Mouse (Mus musculus): ENCODE data around the gene Slc7a11. TPM values are rescaled to one million over a fixed set of nuclear protein-coding genes. Genes with fewer than 3 reads are reported as not detected.

Slc7a11 gene
- not detected for polyA plus RNA-seq (2017; shearing (Covaris generic))

DNA sequence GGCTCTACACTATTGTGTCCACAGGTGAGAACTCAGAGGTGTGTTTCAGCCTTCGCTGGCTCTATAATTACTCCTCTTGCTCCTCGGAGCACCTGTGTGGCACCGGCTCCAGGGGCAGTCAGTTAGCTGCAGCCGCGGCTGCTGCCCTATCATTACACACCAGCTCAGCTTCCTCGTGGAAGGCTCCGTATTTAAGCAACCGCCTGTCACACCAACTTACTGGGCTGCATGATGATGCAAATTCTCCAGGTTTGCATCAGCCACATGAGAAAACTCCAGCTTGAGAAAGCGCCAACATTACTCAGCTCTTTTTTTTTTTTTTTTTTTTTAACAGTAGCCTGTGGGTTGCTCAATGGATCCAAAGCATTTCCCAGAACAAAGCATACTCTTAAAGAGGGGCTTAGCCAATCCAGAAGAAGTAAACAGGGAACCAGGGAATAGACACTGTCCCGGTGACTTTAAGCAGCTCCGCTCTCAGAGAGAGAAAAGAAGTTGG lies at the start of gene Slc7a11:
Gene Slc7a11, minus strand, starts transcription at position 194 of the 496 bp plus-strand sequence.

All from inflammation-experienced regulatory T-cells, adult 16 weeks (primary cell).